Mouse (Mus musculus): Measurements from ENCODE around the gene Ptges3l.
"Not testable (repeated sequence)": the region's sequence is repeated elsewhere in the genome, so short reads cannot be mapped to it uniquely, and the experiment has no call there.

Ptges3l gene

DNA sequence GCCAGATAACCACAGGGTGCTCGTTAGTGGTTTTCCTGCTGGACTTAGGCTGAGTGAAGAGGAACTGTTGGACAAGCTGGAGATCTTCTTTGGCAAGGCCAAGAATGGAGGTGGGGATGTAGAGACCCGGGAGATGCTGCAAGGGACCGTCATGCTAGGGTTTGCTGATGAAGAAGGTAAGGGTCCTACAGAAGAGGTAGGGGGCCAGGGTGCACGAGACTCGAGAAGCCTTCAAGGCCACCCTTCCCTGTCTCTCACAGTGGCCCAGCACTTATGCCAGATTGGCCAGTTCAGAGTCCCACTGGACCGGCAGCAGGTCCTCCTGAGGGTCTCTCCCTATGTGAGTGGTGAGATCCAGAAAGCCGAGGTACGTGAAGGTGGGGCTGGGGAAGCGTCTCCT, 32.5 kb upstream of the Ptges3l start:
- no peak for DNase-seq (ENCODE audit: low spot score in 2 of 2)

DNA sequence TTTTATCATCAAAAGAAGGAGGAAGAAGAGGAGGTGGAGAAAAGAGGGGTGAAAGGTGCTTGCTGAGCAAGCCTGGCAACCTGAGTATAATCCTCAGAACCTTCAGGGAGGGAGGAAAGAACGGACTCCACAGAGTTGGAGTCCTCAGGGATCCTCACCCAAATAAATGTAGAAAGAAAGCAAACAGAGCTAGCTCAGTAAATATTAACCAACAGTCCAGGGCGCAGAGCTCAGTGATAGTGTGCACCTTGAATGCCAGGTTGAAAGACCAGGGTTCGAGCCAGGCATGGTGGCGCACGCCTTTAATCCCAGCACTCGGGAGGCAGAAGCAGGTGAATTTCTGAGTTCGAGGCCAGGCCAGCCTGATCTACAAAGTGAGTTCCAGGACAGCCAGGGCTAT, 30.5 kb upstream of the Ptges3l start:
- no peak for DNase-seq (ENCODE audit: low spot score in 2 of 2)

GRCm38 (mm10) chr11:101454702-101455101, 29.6 kb upstream of the Ptges3l start:
- no peak for DNase-seq (ENCODE audit: low spot score in 2 of 2)

DNA sequence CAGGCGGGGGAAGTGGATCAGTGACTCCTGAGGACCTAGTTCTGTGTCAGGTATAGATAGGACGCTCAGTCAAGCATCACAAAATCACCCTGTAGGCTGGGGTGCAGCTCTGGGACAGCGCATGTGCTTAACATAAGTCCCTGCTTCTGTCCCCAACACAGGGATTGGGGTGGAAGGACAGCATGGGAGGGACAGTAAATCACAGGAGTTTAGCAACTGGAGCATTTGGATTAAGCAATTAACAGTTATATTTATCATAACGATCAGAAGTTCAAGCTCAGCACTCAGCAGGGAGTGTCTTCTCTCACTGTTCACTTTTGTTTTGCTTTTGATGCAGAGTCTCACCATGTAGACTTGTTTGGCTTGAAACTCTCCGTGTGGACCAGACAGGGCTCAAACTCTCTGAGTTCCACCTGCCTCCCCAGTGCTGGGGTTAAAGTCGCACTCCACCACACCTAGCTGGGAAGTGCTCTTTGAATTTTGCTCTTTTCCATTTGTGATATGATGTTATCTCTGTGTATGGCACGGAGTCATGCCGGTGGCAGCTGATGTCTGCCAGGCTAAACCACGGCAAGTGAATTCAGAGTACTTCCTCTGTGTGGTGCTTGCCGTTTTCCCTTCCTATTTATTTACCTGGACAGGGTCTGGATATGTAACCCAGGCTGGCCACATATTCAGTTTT, 27.1 kb upstream of the Ptges3l start:
- DNase-seq (ENCODE audit: low spot score in 2 of 2), result no peak

DNA sequence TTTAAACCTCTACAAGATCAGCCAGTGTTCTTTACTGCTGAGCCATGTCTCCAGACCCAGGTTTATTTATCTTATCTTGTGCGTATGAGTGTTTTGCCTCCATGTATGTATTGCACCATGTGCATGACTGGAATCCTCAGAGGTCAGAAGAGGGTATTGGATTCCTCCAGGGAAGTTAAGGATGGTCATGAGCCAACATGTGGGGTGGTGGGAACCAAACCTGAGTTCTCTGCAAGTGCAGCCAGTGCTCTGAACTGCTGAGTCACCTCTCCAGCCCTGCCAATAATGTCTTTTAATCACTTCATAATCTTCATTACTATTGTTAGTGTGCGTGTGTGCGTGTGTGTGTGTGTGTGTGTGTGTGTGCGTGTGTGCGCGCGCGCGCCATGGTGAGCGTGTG, 26.4 kb upstream of the Ptges3l start:
- DNase-seq (ENCODE audit: low spot score in 2 of 2), result no peak

- no peak for DNase-seq (ENCODE audit: low spot score in 2 of 2)
These were observed 25.3 kb upstream of the Ptges3l start for GRCm38 (mm10) chr11:101450394-101450793.

- not testable (repeated sequence) for DNase-seq (ENCODE audit: low spot score in 2 of 2)
These were observed 24.5 kb upstream of the Ptges3l start for GRCm38 (mm10) chr11:101449596-101449995.

GRCm38 (mm10) chr11:101448899-101449298, 23.8 kb upstream of the Ptges3l start:
- DNase-seq (ENCODE audit: low spot score in 2 of 2), result no peak

DNA sequence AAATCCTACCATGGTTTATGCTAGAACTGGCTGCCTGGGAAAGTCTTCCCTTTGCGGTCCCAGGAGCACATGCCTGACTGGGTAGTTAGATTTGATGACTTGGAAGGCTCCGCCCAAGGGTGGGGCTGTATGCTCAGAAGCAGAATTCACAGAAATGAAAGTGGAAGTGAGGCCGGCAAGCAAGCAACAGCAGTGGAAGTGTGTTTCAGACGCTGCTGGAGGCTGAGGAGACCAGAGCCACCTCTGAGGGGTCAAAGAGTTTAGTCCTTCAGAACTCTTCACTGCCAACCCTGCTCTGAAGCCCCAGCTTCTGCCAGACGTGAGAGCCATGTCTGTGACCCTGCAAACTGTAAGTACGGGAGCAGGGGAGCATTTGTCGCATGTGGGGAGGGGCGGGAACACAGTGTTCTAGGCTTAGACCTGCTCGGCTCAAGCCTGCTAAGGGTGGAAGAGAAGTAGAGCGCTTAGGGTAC, 23.2 kb upstream of the Ptges3l start, which contains the start of gene Ifi35:
Gene Ifi35, plus strand, starts transcription at position 134 of the 473 bp plus-strand sequence.
- DNase-seq (ENCODE audit: low spot score in 2 of 2), result no peak

- no peak for DNase-seq (ENCODE audit: low spot score in 2 of 2)
These were observed 22.7 kb upstream of the Ptges3l start for GRCm38 (mm10) chr11:101447786-101448185.

DNA sequence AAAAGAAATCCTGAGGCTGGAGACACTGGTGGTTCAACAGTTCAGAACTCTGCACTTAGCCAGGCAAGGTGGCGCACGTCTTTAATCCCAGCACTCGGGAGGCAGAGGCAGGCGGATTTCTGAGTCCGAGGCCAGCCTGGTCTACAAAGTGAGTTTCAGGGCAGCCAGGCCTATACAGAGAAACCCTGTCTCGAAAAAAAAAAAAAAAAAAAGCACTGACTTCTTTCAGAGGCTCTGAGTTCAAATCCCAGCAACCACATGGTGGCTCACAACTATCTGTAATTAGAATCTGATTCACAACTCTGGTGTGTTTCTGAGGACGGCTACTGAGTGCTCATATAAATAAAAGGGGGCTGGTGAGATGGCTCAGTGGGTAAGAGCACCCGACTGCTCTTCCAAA, 21.7 kb upstream of the Ptges3l start:
- not testable (repeated sequence) for DNase-seq (ENCODE audit: low spot score in 2 of 2)

DNA sequence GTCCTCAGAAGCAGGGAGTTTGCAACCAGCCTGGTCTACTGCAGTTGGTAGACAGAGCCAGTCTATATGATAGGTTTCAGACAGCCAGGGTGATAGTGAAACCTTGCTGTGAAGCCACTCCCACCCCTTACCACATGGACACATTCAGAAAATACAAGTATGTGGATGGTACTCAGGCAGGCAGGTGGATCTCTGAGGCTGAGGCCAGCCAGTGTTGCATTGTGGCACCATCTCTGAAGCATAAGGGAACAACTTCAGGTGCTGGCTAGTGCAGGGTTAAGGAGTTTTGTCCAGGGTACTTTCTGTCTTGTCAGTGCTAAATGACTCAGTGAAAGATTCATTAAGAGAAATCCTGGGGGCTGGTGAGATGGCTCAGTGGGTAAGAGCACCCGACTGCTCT, 21.2 kb upstream of the Ptges3l start:
- no peak for DNase-seq (ENCODE audit: low spot score in 2 of 2)

- DNase-seq (ENCODE audit: low spot score in 2 of 2), result no peak
These were observed 17.6 kb upstream of the Ptges3l start for GRCm38 (mm10) chr11:101442760-101443159.

- DNase-seq (ENCODE audit: low spot score in 2 of 2), result peak; percentile 95 to 97
These were observed 17.1 kb upstream of the Ptges3l start, which contains the start of gene Rpl27 for GRCm38 (mm10) chr11:101442127-101442693. Gene Rpl27, plus strand, starts transcription at chr11:101442298.

GRCm38 (mm10) chr11:101441450-101442126, 16.5 kb upstream of the Ptges3l start:
- DNase-seq (ENCODE audit: low spot score in 2 of 2), result not testable (repeated sequence)

DNA sequence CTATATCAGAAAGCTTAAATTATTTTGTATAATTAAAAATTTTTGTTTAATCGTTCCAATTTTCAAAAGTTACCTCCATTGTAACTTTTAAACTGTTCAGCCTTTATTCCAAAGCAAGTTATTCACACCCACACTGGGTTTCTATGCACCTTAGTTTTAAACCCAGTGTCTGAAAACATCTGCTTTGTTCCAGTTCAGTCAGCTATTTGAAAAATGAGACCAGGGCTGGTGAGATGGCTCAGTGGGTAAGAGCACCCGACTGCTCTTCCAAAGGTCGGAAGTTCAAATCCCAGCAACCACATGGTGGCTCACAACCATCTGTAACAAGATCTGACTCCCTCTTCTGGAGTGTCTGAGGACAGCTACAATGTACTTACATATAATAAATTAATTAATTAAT, 12.9 kb upstream of the Ptges3l start:
- not testable (repeated sequence) for DNase-seq (ENCODE audit: low spot score in 2 of 2)

DNA sequence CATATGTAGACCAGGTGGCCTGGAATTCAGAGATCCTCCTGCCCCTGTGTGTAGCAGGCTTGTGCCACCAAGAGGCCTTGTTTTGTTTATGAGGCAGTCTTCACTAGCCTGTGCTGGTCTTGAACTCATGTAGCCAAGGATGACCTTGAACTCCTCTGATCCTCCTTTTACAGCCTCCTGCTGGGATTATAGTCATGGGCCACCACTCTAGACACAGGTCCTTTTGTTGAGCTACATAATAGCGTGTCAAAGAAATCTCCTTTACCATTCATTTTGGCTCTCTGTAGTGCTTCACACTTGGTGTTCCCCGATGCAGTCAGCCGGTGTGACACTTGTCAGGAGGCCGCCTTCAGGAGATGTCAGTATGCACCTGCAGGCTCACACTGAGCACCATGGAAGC, 11.8 kb upstream of the Ptges3l start:
- DNase-seq (ENCODE audit: low spot score in 2 of 2), result no peak

DNA sequence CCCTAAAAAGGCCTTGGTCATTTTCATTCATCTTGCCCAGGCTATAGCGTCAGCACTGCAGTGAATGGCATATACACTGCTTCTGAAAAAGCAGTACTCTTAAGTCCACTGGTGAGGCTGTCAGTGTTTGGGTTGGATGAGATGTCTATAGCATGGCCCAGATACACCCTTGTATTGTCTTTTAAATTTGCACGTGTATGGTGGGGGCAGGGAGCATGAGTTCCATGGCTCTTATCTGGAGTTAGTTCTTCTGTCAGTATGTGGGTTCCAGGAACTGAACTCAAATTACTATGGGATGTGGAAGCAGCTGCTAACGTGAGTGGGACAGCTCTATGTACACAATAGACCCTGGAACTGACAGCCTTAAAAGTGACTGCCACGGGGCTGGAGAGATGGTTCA, 10.7 kb upstream of the Ptges3l start:
- DNase-seq (ENCODE audit: low spot score in 2 of 2), result no peak

- no peak for DNase-seq (ENCODE audit: low spot score in 2 of 2)
These were observed 8.3 kb upstream of the Ptges3l start for GRCm38 (mm10) chr11:101433396-101433795.

GRCm38 (mm10) chr11:101431327-101431726, 6.2 kb upstream of the Ptges3l start:
- no peak for DNase-seq (ENCODE audit: low spot score in 2 of 2)

DNA sequence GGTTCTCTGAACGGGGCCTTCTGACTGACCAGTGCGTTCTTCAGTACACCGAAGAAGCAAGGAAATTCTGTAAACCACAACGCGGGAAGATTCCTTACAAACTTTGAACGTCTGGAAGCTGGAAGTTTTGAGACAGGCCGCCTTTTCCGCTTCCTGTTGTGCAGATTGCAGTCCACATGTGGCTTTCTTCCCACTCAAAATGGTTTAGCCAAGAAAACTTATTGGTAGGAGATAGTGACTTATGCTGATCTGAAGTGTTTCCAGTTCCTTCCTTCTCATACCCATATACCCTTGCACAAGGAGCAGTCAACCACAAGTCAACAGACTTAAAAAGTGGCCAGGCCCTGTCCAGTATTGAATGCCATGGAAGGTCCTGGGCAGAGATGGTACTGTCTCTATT, 1.0 kb upstream of the Ptges3l start:
- DNase-seq (ENCODE audit: low spot score in 2 of 2), result no peak

DNA sequence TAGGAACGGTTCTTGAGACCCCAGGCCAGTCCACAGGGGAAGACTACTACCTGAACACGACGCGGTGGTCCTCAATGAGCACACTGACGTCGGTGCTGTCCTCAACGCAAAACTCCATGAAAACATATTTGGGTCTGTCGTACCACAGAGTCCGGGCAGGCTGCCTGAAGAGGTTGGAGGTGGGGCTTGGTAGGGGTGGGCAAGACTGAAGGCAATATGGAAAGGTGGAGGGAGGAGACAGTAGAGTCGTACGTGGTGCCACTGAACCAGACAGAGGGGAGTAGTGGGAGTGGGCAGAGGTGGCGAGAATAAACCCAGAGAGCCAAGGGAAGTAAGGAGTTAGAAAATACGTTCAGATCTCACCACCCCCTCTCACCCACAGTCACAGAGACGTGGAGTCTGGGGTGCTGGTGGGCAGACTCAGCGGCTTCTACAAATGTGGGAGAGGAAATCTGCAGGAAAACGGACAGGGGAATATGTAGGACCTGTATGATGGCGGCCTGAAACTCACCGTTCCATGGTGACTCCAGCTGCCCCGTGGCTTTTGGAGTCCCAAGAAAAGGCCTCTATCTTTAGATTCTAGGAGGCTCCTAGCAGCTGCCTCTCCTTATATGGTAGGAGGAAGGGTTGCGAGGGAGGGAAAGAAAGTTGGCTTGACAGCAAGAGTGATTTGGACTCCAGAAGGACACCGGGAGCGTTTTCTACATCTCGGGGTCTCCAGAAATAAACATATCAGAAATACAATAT, 855 bp downstream of the Ptges3l start, which contains the start of gene Gm27029:
Gene Gm27029, minus strand, starts transcription at position 692 of the 747 bp plus-strand sequence.
- DNase-seq (ENCODE audit: low spot score in 2 of 2), result peak in 1 of 2 experiments; percentile 42
